In genomic region chr5:115666366-115667065, GRCm38 (mm10) we compare ENCODE assay signal across 12 mouse cellular contexts. TPM values are rescaled to one million over a fixed set of nuclear protein-coding genes. Genes with fewer than 3 reads are reported as not detected.
A peak's percentile ranks its signal among the peaks of the same experiment; 100 is the strongest.
DNase-seq lines count a peak whose midpoint lies in the region; ATAC-seq and TF ChIP-seq lines count a peak whose summit lies in the region.
"Had no signal": no experiment of that assay in that cellular context is flagged by ENCODE, and none has a peak within 500 bp of the region (broad histone marks: within the 10 kb centered on the region; RNA-seq: fewer than 3 reads in every experiment).

No protein-coding gene starts in this region.

- DNase-seq in forebrain, embryonic 10.5 days (ENCODE audit: extremely low spot score, low spot score), result no peak
- DNase-seq in forebrain, embryonic 11.5 days (ENCODE audit: low spot score), result no peak
- peak; percentile 10 for DNase-seq in liver, postnatal 0 days
- no peak for DNase-seq in liver
- peak; percentile 84 for DNase-seq in cerebellum, adult 9-11 months
- DNase-seq in retina, embryonic 14.5 days (ENCODE audit: low spot score), result peak; percentile 86
- no peak for DNase-seq in adrenal gland, postnatal 25 days
- DNase-seq: heart, postnatal 14 days; layer of hippocampus, postnatal 36 days had no signal

- no peak for ATAC-seq in forebrain, embryonic 11.5 days (replicated peaks; ENCODE audit: low FRiP score)
- no peak for ATAC-seq in liver, postnatal 0 days
- ATAC-seq in intestine, postnatal 0 days, result no peak

- H3K4me1 ChIP-seq in forebrain, embryonic 10.5 days, result peaks cover 44% of the 10 kb centered on the region
- peaks cover 7% of the 10 kb centered on the region; the same call in 1 of the 2 replicates for H3K4me1 ChIP-seq in forebrain, embryonic 11.5 days (replicated peaks; ENCODE audit: control insufficient read depth, insufficient read depth, low read length)
- no peaks in the 10 kb centered on the region for H3K4me1 ChIP-seq in liver, postnatal 0 days (ENCODE audit: insufficient read depth)
- no peaks in the 10 kb centered on the region for H3K4me1 ChIP-seq in intestine, postnatal 0 days (replicated peaks; ENCODE audit: control insufficient read depth, insufficient read depth, low read length)
- H3K4me1 ChIP-seq: limb, embryonic 15.5 days had no signal

- no peaks in the 10 kb centered on the region; the same call in 1 of the 2 replicates for H3K27me3 ChIP-seq in forebrain, embryonic 10.5 days (ENCODE audit: poor library complexity, severe bottlenecking)
- H3K27me3 ChIP-seq in forebrain, embryonic 11.5 days (ENCODE audit: control insufficient read depth, insufficient read depth, low read length), result no peaks in the 10 kb centered on the region
- H3K27me3 ChIP-seq in liver, postnatal 0 days (ENCODE audit: insufficient read depth, low read length), result no peaks in the 10 kb centered on the region
- no peaks in the 10 kb centered on the region for H3K27me3 ChIP-seq in intestine, postnatal 0 days (replicated peaks; ENCODE audit: control insufficient read depth, insufficient read depth, low read length)
- H3K27me3 ChIP-seq: kidney, embryonic 15.5 days had no signal

- H3K4me3 ChIP-seq in forebrain, embryonic 10.5 days, result no peak overlapping the region
- no peak overlapping the region for H3K4me3 ChIP-seq in forebrain, embryonic 11.5 days (ENCODE audit: low read depth, low read length)
- no peak overlapping the region for H3K4me3 ChIP-seq in liver, postnatal 0 days (ENCODE audit: low read depth, low read length)
- H3K4me3 ChIP-seq in intestine, postnatal 0 days (ENCODE audit: low read depth, low read length), result no peak overlapping the region
- H3K4me3 ChIP-seq: kidney, embryonic 15.5 days; limb, embryonic 15.5 days had no signal

- WGBS in forebrain, embryonic 10.5 days, result 75% methylated on average over 8 of the region's 8 CpGs
- 56% methylated on average over 8 of the region's 8 CpGs for WGBS in forebrain, embryonic 11.5 days
- 74% methylated on average over 8 of the region's 8 CpGs for WGBS in liver, postnatal 0 days (ENCODE audit: insufficient replicate concordance)
- 62% methylated on average over 8 of the region's 8 CpGs for WGBS in intestine, postnatal 0 days

- H3K4me2 ChIP-seq in forebrain, embryonic 11.5 days (ENCODE audit: low read depth, low read length, severe bottlenecking), result no peak overlapping the region
- H3K4me2 ChIP-seq in liver, postnatal 0 days (ENCODE audit: low read depth, low read length), result no peak overlapping the region
- no peak overlapping the region for H3K4me2 ChIP-seq in intestine, postnatal 0 days (replicated peaks; ENCODE audit: low read depth)
- H3K4me2 ChIP-seq: kidney, embryonic 15.5 days; limb, embryonic 15.5 days had no signal

- H3K9ac ChIP-seq in forebrain, embryonic 11.5 days (ENCODE audit: low read length), result no peak overlapping the region
- H3K9ac ChIP-seq in liver, postnatal 0 days (replicated peaks), result no peak overlapping the region
- no peak overlapping the region for H3K9ac ChIP-seq in intestine, postnatal 0 days (ENCODE audit: low read depth, low read length)
- H3K9ac ChIP-seq: kidney, embryonic 15.5 days; limb, embryonic 15.5 days had no signal

- H3K27ac ChIP-seq in forebrain, embryonic 10.5 days, result peak overlapping the region; percentile 56
- no peak overlapping the region for H3K27ac ChIP-seq in forebrain, embryonic 11.5 days (ENCODE audit: low read depth, low read length)
- H3K27ac ChIP-seq in liver, postnatal 0 days (ENCODE audit: low read depth), result no peak overlapping the region
- H3K27ac ChIP-seq in intestine, postnatal 0 days (ENCODE audit: low read depth, low read length), result no peak overlapping the region
- H3K27ac ChIP-seq: kidney, embryonic 15.5 days; limb, embryonic 15.5 days had no signal

- H3K9me3 ChIP-seq in forebrain, embryonic 10.5 days, result no peaks in the 10 kb centered on the region
- no peaks in the 10 kb centered on the region for H3K9me3 ChIP-seq in forebrain, embryonic 11.5 days (ENCODE audit: control insufficient read depth, low read length)
- no peaks in the 10 kb centered on the region for H3K9me3 ChIP-seq in liver, postnatal 0 days (ENCODE audit: low read length)
- H3K9me3 ChIP-seq in intestine, postnatal 0 days (ENCODE audit: control insufficient read depth), result no peaks in the 10 kb centered on the region
- H3K9me3 ChIP-seq: kidney, embryonic 15.5 days; limb, embryonic 15.5 days had no signal

- no peaks in the 10 kb centered on the region for H3K36me3 ChIP-seq in forebrain, embryonic 10.5 days (replicated peaks)
- H3K36me3 ChIP-seq in forebrain, embryonic 11.5 days (ENCODE audit: control insufficient read depth, insufficient read depth, low read length), result no peaks in the 10 kb centered on the region
- H3K36me3 ChIP-seq in liver, postnatal 0 days (replicated peaks; ENCODE audit: insufficient read depth, low read length), result no peaks in the 10 kb centered on the region
- no peaks in the 10 kb centered on the region for H3K36me3 ChIP-seq in intestine, postnatal 0 days (ENCODE audit: control insufficient read depth, insufficient read depth)
- H3K36me3 ChIP-seq: kidney, embryonic 15.5 days; limb, embryonic 15.5 days had no signal

- no peak for TF ChIP-seq EP300 in liver, postnatal 0 days (IDR thresholded peaks at IDR 0.05; ENCODE audit: low read depth)

- TF ChIP-seq CTCF in liver, postnatal 0 days (IDR thresholded peaks at IDR 0.05; ENCODE audit: low read depth), result no peak
- TF ChIP-seq CTCF in intestine, postnatal 0 days (IDR thresholded peaks at IDR 0.05; ENCODE audit: low read depth), result no peak

RNA-seq across cellular contexts. Expression of gene Rab35, which starts 34.8 kb away (rescaled TPM):
- 11.2 and 12.4 TPM in 2 replicates for polyA plus RNA-seq in forebrain, embryonic 10.5 days (2016; fragmentation: Nextera tagmentation; extraction: Ambion mirVana)
- 18.1 and 20.3 TPM in 2 replicates for polyA plus RNA-seq in forebrain, embryonic 11.5 days (2014; fragmentation: Nextera tagmentation; extraction: Ambion mirVana)
- 7.6 and 8.6 TPM in 2 replicates for polyA plus RNA-seq in liver, postnatal 0 days (2015; fragmentation: Nextera tagmentation; extraction: Ambion mirVana)
- 65.7 and 67.8 TPM in 2 replicates for total RNA-seq in adrenal gland, postnatal 25 days (2021)
- polyA plus RNA-seq in intestine, postnatal 0 days (2015; fragmentation: Nextera tagmentation; extraction: Ambion mirVana), result 16.7 and 17.3 TPM in 2 replicates

Comparison
In these comparisons a context has a peak if more than half of its experiments do, and no peak if none do; other contexts are left out.
1. DNase-seq: peak in liver, postnatal 0 days (single experiment), cerebellum, adult 9-11 months (single experiment) and retina, embryonic 14.5 days (single experiment); none in forebrain, embryonic 10.5 days (single experiment), forebrain, embryonic 11.5 days (single experiment), liver (single experiment) and adrenal gland, postnatal 25 days (single experiment).